Mouse (Mus musculus) adrenal gland, postnatal 14 days (tissue): Measurements from ENCODE around the gene Utf1. TPM values are rescaled to one million over a fixed set of nuclear protein-coding genes. Genes with fewer than 3 reads are reported as not detected.

Experiments used
- DNase-seq: peaks from one replicate; pipeline ENCODE4 v3.0.0; 2021; ENCODE audit warnings: mixed read lengths
- microRNA-seq, 2 experiments: library from miRNA; unstranded; fragments of <30 nt; microRNA quantifications; one replicate each; pipeline ENCODE4 v1.2.0; 2021
- total RNA-seq: library from RNA; stranded (reverse); gene quantifications from 2 replicates; pipeline ENCODE4 v1.2.3, GENCODE M21; 2021

Gene Utf1
- total RNA-seq, 1 experiment from 2014 or later: not detected

GRCm38 (mm10) chr7:139974307-139974706 is 30.7 kb downstream of the Utf1 start:
- no peak for DNase-seq

GRCm38 (mm10) chr7:139975471-139975870 is 31.9 kb downstream of the Utf1 start:
- DNase-seq: no peak

- peak; percentile 93 for DNase-seq
Observed at GRCm38 (mm10) chr7:139978278-139978892, 34.8 kb downstream of the Utf1 start, which contains the start of gene 6430531B16Rik. Gene 6430531B16Rik, minus strand, starts transcription at chr7:139978755.

GRCm38 (mm10) chr7:139979011-139979719 is 35.6 kb downstream of the Utf1 start:
- peak; percentile 34 for DNase-seq

- DNase-seq: no peak
Observed at GRCm38 (mm10) chr7:139980778-139981177, 37.2 kb downstream of the Utf1 start.

GRCm38 (mm10) chr7:139982058-139982457 is 38.5 kb downstream of the Utf1 start:
- no peak for DNase-seq

GRCm38 (mm10) chr7:139984505-139984904 is 40.9 kb downstream of the Utf1 start:
- no peak for DNase-seq

GRCm38 (mm10) chr7:139988272-139988671 is 44.7 kb downstream of the Utf1 start:
- DNase-seq: no peak

GRCm38 (mm10) chr7:139990864-139991394 is 47.3 kb downstream of the Utf1 start:
- no peak for DNase-seq

GRCm38 (mm10) chr7:139992406-139992805 is 48.8 kb downstream of the Utf1 start, which contains the start of gene Adam8:
Gene Adam8, minus strand, starts transcription at chr7:139992562.
- DNase-seq: peak; percentile 65

- no peak for DNase-seq
Observed at GRCm38 (mm10) chr7:139993532-139993931, 49.9 kb downstream of the Utf1 start.

- DNase-seq: no peak
Observed at GRCm38 (mm10) chr7:139994202-139994601, 50.6 kb downstream of the Utf1 start.

- DNase-seq: peak; percentile 82
Observed at GRCm38 (mm10) chr7:139994676-139995075, 51.1 kb downstream of the Utf1 start.

Small RNA genes within 50 kb of the gene (microRNA-seq; reads per million reads assigned to microRNA genes)
- gene Mir202 (35.8 to 44.8 reads per million in 2 experiments), gene Mir7062 (0 to 1.1 reads per million in 2 experiments), gene mmu-mir-7686 (0 to 1.7 reads per million in 2 experiments)

Other genes starting within 250 kb of the Utf1 start
- 2.9 and 3.6 TPM in 2 replicates for gene Adgra1, start 109.6 kb upstream of the Utf1 start, total RNA-seq
- 0.63 and 0.71 TPM in 2 replicates for gene Kndc1, start 49.1 kb upstream of the Utf1 start, total RNA-seq
- not detected in 2 replicates for gene 6430531B16Rik, start 35.0 kb downstream of the Utf1 start, total RNA-seq
- 1.5 and 3.0 TPM in 2 replicates for gene Adam8, start 48.8 kb downstream of the Utf1 start, total RNA-seq
- 16.3 and 18.2 TPM in 2 replicates for gene Zfp511, start 92.6 kb downstream of the Utf1 start, total RNA-seq
- gene Tubgcp2, start 92.9 kb downstream of the Utf1 start, total RNA-seq: 27.2 and 28.0 TPM in 2 replicates
- gene Msx3, start 105.3 kb downstream of the Utf1 start, total RNA-seq: not detected in 2 replicates
- 6.8 and 7.7 TPM in 2 replicates for gene Caly, start 138.8 kb downstream of the Utf1 start, total RNA-seq
- gene Prap1, start 149.6 kb downstream of the Utf1 start, total RNA-seq: not detected in 2 replicates
- 70.4 and 79.8 TPM in 2 replicates for gene Fuom, start 158.7 kb downstream of the Utf1 start, total RNA-seq
- gene Paox, start 172.0 kb downstream of the Utf1 start, total RNA-seq: 20.8 and 23.6 TPM in 2 replicates
- gene Echs1, start 172.7 kb downstream of the Utf1 start, total RNA-seq: 536 and 571 TPM in 2 replicates
- 41.3 and 48.7 TPM in 2 replicates for gene Mtg1, start 193.8 kb downstream of the Utf1 start, total RNA-seq
- 0.67 and 1.4 TPM in 2 replicates for gene Sprn, start 211.1 kb downstream of the Utf1 start, total RNA-seq
- not detected in 2 replicates for gene Olfr522, start 221.0 kb downstream of the Utf1 start, total RNA-seq
- not detected in 2 replicates for gene Olfr523, start 229.4 kb downstream of the Utf1 start, total RNA-seq